Mouse (Mus musculus): ENCODE measurements around the gene Tmem259.

- TF ChIP-seq CTCF (IDR thresholded peaks at IDR 0.05; ENCODE audit: low read depth) (no peak), EP300 (IDR thresholded peaks at IDR 0.05; ENCODE audit: low read depth) (no peak)
These were observed 19.5 kb upstream of the Tmem259 start for GRCm38 (mm10) chr10:80003374-80004232.
